Mouse (Mus musculus) lung, postnatal 10 days (tissue): ENCODE results near the gene Pgp.
"Not testable (repeated sequence)": the region's sequence is repeated elsewhere in the genome, so short reads cannot be mapped to it uniquely, and the experiment has no call there.

Source experiments
- DNase-seq: peaks from one replicate; pipeline ENCODE4 v3.0.0; 2021

The Pgp gene

GRCm38 (mm10) chr17:24469910-24470602 lies at the start of gene Pgp, which contains the start of gene E4f1:
Gene Pgp (plus strand): TSS chr17:24470392.
Gene E4f1 (minus strand): TSS chr17:24470313.
- peak; percentile 98 for DNase-seq

- no peak for DNase-seq
Measured at GRCm38 (mm10) chr17:24423114-24423513, 47.1 kb upstream of the Pgp start.

GRCm38 (mm10) chr17:24424489-24424888 lies 45.7 kb upstream of the Pgp start:
- no peak for DNase-seq

GRCm38 (mm10) chr17:24425326-24425725 lies 44.9 kb upstream of the Pgp start:
- DNase-seq = not testable (repeated sequence)

- DNase-seq = no peak
Measured at GRCm38 (mm10) chr17:24425905-24426304, 44.3 kb upstream of the Pgp start.

GRCm38 (mm10) chr17:24426471-24427169 lies 43.6 kb upstream of the Pgp start, which contains the start of gene Eci1:
Gene Eci1 (plus strand): TSS chr17:24426641.
- peak; percentile 99 for DNase-seq

GRCm38 (mm10) chr17:24427170-24427557 lies 43.0 kb upstream of the Pgp start:
- DNase-seq = no peak

- no peak for DNase-seq
Measured at GRCm38 (mm10) chr17:24429201-24429983, 40.8 kb upstream of the Pgp start.

GRCm38 (mm10) chr17:24437016-24437415 lies 33.2 kb upstream of the Pgp start:
- peak; percentile 55 for DNase-seq

GRCm38 (mm10) chr17:24440377-24440776 lies 29.8 kb upstream of the Pgp start:
- DNase-seq = no peak

GRCm38 (mm10) chr17:24441148-24441547 lies 29.0 kb upstream of the Pgp start:
- DNase-seq = no peak

GRCm38 (mm10) chr17:24442107-24442506 lies 28.1 kb upstream of the Pgp start:
- DNase-seq = no peak

- no peak for DNase-seq
Measured at GRCm38 (mm10) chr17:24442632-24443155, 27.5 kb upstream of the Pgp start, which contains the start of gene Dnase1l2. Gene Dnase1l2 (minus strand): TSS chr17:24443105.

GRCm38 (mm10) chr17:24443409-24443808 lies 26.8 kb upstream of the Pgp start:
- no peak for DNase-seq

- DNase-seq = no peak
Measured at GRCm38 (mm10) chr17:24446590-24446989, 23.6 kb upstream of the Pgp start.

GRCm38 (mm10) chr17:24449507-24449906 lies 20.7 kb upstream of the Pgp start:
- DNase-seq = no peak

GRCm38 (mm10) chr17:24451220-24451619 lies 19.0 kb upstream of the Pgp start:
- no peak for DNase-seq

GRCm38 (mm10) chr17:24453372-24453771 lies 16.8 kb upstream of the Pgp start:
- no peak for DNase-seq

GRCm38 (mm10) chr17:24454218-24454755 lies 15.9 kb upstream of the Pgp start:
- no peak for DNase-seq

- peak; percentile 100 for DNase-seq
Measured at GRCm38 (mm10) chr17:24454756-24455522, 15.3 kb upstream of the Pgp start.

GRCm38 (mm10) chr17:24455523-24456206 lies 14.5 kb upstream of the Pgp start:
- not testable (repeated sequence) for DNase-seq
